Mouse (Mus musculus) testis, adult 2 months (tissue): ENCODE results near the gene Unc119b.

Source experiments
- CTCF ChIP-seq: fragments of 200-500 bp; IDR thresholded peaks from 2 replicates; pipeline ENCODE4 v1.5.1; 2012; ENCODE audit warnings: low read depth, mild to moderate bottlenecking, inconsistent platforms, low read length, moderate library complexity; ENCODE audit not compliant: control insufficient read depth, insufficient read depth, insufficient replicate concordance
- POLR2A ChIP-seq: fragments of 200-500 bp; IDR thresholded peaks from 2 replicates; pipeline ENCODE4 v1.6.1; 2012; ENCODE audit warnings: low read depth, mild to moderate bottlenecking, inconsistent platforms, low read length, moderate library complexity; ENCODE audit not compliant: control insufficient read depth

- TF ChIP-seq CTCF (no peak), POLR2A (no peak)
Observed at GRCm38 (mm10) chr5:115100473-115100872, 34.3 kb downstream of the Unc119b start.
